Mouse (Mus musculus) embryonic fibroblast, embryonic 13.5 days (primary cell): ENCODE results near the gene Ppm1d.

Experiments
- CTCF ChIP-seq: IDR thresholded peaks from 2 replicates; pipeline ENCODE4 v1.5.1; 2011; ENCODE audit warnings: mild to moderate bottlenecking, control low read depth, low read length, moderate library complexity, borderline replicate concordance; ENCODE audit not compliant: insufficient read depth
- POLR2A ChIP-seq: IDR thresholded peaks from 2 replicates; pipeline ENCODE4 v1.6.1; 2011; ENCODE audit warnings: low read depth, mild to moderate bottlenecking, control low read depth, low read length, moderate library complexity

- TF ChIP-seq CTCF (no peak), POLR2A (no peak)
Measured at GRCm38 (mm10) chr11:85301836-85302235, 9.2 kb upstream of the Ppm1d start.
